Mouse (Mus musculus): ENCODE results near the gene Vil1. TPM values are rescaled to one million over a fixed set of nuclear protein-coding genes. Genes with fewer than 3 reads are reported as not detected.

Gene Vil1
- polyA plus RNA-seq, 1 experiment from 2014 or later = 0.76 TPM

GRCm38 (mm10) chr1:74387386-74387988 is 21.7 kb upstream of the Vil1 start:
- 34% methylated on average over 15 of the region's 15 CpGs for WGBS (ENCODE audit: insufficient replicate concordance)
- no peaks in the 10 kb centered on the region for H3K27me3 ChIP-seq
- H3K9ac ChIP-seq = peak overlapping the region; percentile 85
- ATAC-seq (ENCODE audit: insufficient read depth) = no peak
- H3K27ac ChIP-seq (replicated peaks) = peak overlapping the region; percentile 95
- peak overlapping the region; percentile 89 for H3K4me2 ChIP-seq
- H3K9me3 ChIP-seq (replicated peaks) = no peaks in the 10 kb centered on the region
- H3K4me1 ChIP-seq (replicated peaks) = peaks cover 75% of the 10 kb centered on the region
- H3K4me3 ChIP-seq (replicated peaks) = peak overlapping the region; percentile 74
- H3K36me3 ChIP-seq (replicated peaks) = no peaks in the 10 kb centered on the region

- no peak for ATAC-seq (ENCODE audit: insufficient read depth)
- H3K9ac ChIP-seq = no peak overlapping the region
- no peaks in the 10 kb centered on the region for H3K27me3 ChIP-seq
- peaks cover 5% of the 10 kb centered on the region for H3K36me3 ChIP-seq (replicated peaks)
- WGBS (ENCODE audit: insufficient replicate concordance) = 74% methylated on average over 7 of the region's 7 CpGs
- H3K4me2 ChIP-seq = no peak overlapping the region
- no peak overlapping the region for H3K4me3 ChIP-seq (replicated peaks)
- H3K27ac ChIP-seq (replicated peaks) = peak overlapping the region; percentile 24; the same call in 1 of the 2 replicates
- peaks cover 80% of the 10 kb centered on the region for H3K4me1 ChIP-seq (replicated peaks)
- no peaks in the 10 kb centered on the region for H3K9me3 ChIP-seq (replicated peaks)
These were observed 20.7 kb upstream of the Vil1 start for GRCm38 (mm10) chr1:74388398-74388920.

- ATAC-seq (ENCODE audit: insufficient read depth) = no peak
These were observed 19.3 kb upstream of the Vil1 start for GRCm38 (mm10) chr1:74389831-74390286.

GRCm38 (mm10) chr1:74390287-74390906 is 18.8 kb upstream of the Vil1 start:
- Histone ChIP-seq H3K27me3 (no peaks in the 10 kb centered on the region), H3K9me3 (replicated peaks) (no peaks in the 10 kb centered on the region), H3K4me3 (replicated peaks) (peak overlapping the region; percentile 94), H3K4me2 (peak overlapping the region; percentile 98), H3K27ac (replicated peaks) (peak overlapping the region; percentile 97), H3K4me1 (replicated peaks) (peaks cover 82% of the 10 kb centered on the region), H3K36me3 (replicated peaks) (peaks cover 24% of the 10 kb centered on the region), H3K9ac (peak overlapping the region; percentile 95; the same call in 1 of the 2 replicates)
- no peak for ATAC-seq (ENCODE audit: insufficient read depth)
- 7% methylated on average over 21 of the region's 21 CpGs for WGBS (ENCODE audit: insufficient replicate concordance)

More at GRCm38 (mm10) chr1:74389831-74390286, 19.3 kb upstream of the Vil1 start:
- peak overlapping the region; percentile 98 for H3K4me2 ChIP-seq
- H3K27me3 ChIP-seq = no peaks in the 10 kb centered on the region
- H3K9ac ChIP-seq = peak overlapping the region; percentile 95; the same call in 1 of the 2 replicates
- peaks cover 19% of the 10 kb centered on the region for H3K36me3 ChIP-seq (replicated peaks)
- H3K4me3 ChIP-seq (replicated peaks) = peak overlapping the region; percentile 94
- peak overlapping the region; percentile 97 for H3K27ac ChIP-seq (replicated peaks)
- WGBS (ENCODE audit: insufficient replicate concordance) = 3% methylated on average over 29 of the region's 29 CpGs
- peaks cover 82% of the 10 kb centered on the region for H3K4me1 ChIP-seq (replicated peaks)
- H3K9me3 ChIP-seq (replicated peaks) = no peaks in the 10 kb centered on the region

- WGBS (ENCODE audit: insufficient replicate concordance) = 1% methylated on average over 50 of the region's 51 CpGs
- peak; percentile 71 for ATAC-seq (ENCODE audit: insufficient read depth)
- peaks cover 80% of the 10 kb centered on the region for H3K4me1 ChIP-seq (replicated peaks)
- H3K9ac ChIP-seq = peak within 1 kb of the TSS; percentile 95
- H3K27me3 ChIP-seq = no peaks in the 10 kb centered on the region
- H3K4me3 ChIP-seq (replicated peaks) = peak within 1 kb of the TSS; percentile 94
- H3K4me2 ChIP-seq = peak within 1 kb of the TSS; percentile 98
- peak within 1 kb of the TSS; percentile 97 for H3K27ac ChIP-seq (replicated peaks)
- H3K9me3 ChIP-seq (replicated peaks) = no peaks in the 10 kb centered on the region
- peaks cover 25% of the 10 kb centered on the region for H3K36me3 ChIP-seq (replicated peaks)
These were observed 18.0 kb upstream of the Vil1 start, which contains the start of gene Ctdsp1 for GRCm38 (mm10) chr1:74390924-74391748. Gene Ctdsp1 (plus strand): TSS chr1:74391509.

GRCm38 (mm10) chr1:74391844-74392441 is 17.2 kb upstream of the Vil1 start:
- Histone ChIP-seq H3K4me3 (replicated peaks) (peak overlapping the region; percentile 94), H3K9me3 (replicated peaks) (no peaks in the 10 kb centered on the region), H3K9ac (peak overlapping the region; percentile 95), H3K4me2 (peak overlapping the region; percentile 98), H3K27me3 (no peaks in the 10 kb centered on the region), H3K4me1 (replicated peaks) (peaks cover 80% of the 10 kb centered on the region), H3K27ac (replicated peaks) (peak overlapping the region; percentile 97), H3K36me3 (replicated peaks) (peaks cover 25% of the 10 kb centered on the region)
- under 1% methylated on average over 59 of the region's 63 CpGs for WGBS (ENCODE audit: insufficient replicate concordance)
- peak; percentile 48 for ATAC-seq (ENCODE audit: insufficient read depth)

GRCm38 (mm10) chr1:74392446-74392994 is 16.7 kb upstream of the Vil1 start:
- Histone ChIP-seq H3K4me2 (peak overlapping the region; percentile 98), H3K27me3 (no peaks in the 10 kb centered on the region), H3K4me3 (replicated peaks) (peak overlapping the region; percentile 94), H3K36me3 (replicated peaks) (peaks cover 25% of the 10 kb centered on the region), H3K4me1 (replicated peaks) (peaks cover 76% of the 10 kb centered on the region), H3K9ac (peak overlapping the region; percentile 95), H3K27ac (replicated peaks) (peak overlapping the region; percentile 97), H3K9me3 (replicated peaks) (no peaks in the 10 kb centered on the region)
- ATAC-seq (ENCODE audit: insufficient read depth) = peak; percentile 2; the same call in 1 of the 2 replicates
- WGBS (ENCODE audit: insufficient replicate concordance) = 3% methylated on average over 16 of the region's 16 CpGs

- Histone ChIP-seq H3K27me3 (no peaks in the 10 kb centered on the region), H3K27ac (replicated peaks) (peak overlapping the region; percentile 97), H3K4me2 (peak overlapping the region; percentile 98), H3K4me3 (replicated peaks) (peak overlapping the region; percentile 94), H3K9me3 (replicated peaks) (no peaks in the 10 kb centered on the region), H3K36me3 (replicated peaks) (peaks cover 25% of the 10 kb centered on the region), H3K9ac (peak overlapping the region; percentile 95), H3K4me1 (replicated peaks) (peaks cover 76% of the 10 kb centered on the region)
- no peak for ATAC-seq (ENCODE audit: insufficient read depth)
- 51% methylated on average over 7 of the region's 7 CpGs for WGBS (ENCODE audit: insufficient replicate concordance)
These were observed 16.2 kb upstream of the Vil1 start for GRCm38 (mm10) chr1:74393010-74393409.

- H3K27ac ChIP-seq (replicated peaks) = peak overlapping the region; percentile 97
- H3K4me3 ChIP-seq (replicated peaks) = peak overlapping the region; percentile 94; the same call in 1 of the 2 replicates
These were observed 15.5 kb upstream of the Vil1 start for GRCm38 (mm10) chr1:74393697-74394096.

GRCm38 (mm10) chr1:74394311-74394710 is 14.9 kb upstream of the Vil1 start:
- Histone ChIP-seq H3K27ac (replicated peaks) (peak overlapping the region; percentile 16), H3K9me3 (replicated peaks) (no peaks in the 10 kb centered on the region), H3K9ac (no peak overlapping the region), H3K36me3 (replicated peaks) (peaks cover 25% of the 10 kb centered on the region), H3K4me1 (replicated peaks) (peaks cover 76% of the 10 kb centered on the region), H3K4me3 (replicated peaks) (no peak overlapping the region), H3K27me3 (no peaks in the 10 kb centered on the region), H3K4me2 (no peak overlapping the region)
- 80% methylated on average over 9 of the region's 9 CpGs for whole genome bisulfite sequencing (ENCODE audit: insufficient replicate concordance)
- no peak for ATAC-seq (ENCODE audit: insufficient read depth)

More at GRCm38 (mm10) chr1:74393697-74394096, 15.5 kb upstream of the Vil1 start:
- peak overlapping the region; percentile 95; the same call in 1 of the 2 replicates for H3K9ac ChIP-seq
- H3K4me2 ChIP-seq = peak overlapping the region; percentile 98
- H3K27me3 ChIP-seq = no peaks in the 10 kb centered on the region
- ATAC-seq (ENCODE audit: insufficient read depth) = no peak
- WGBS (ENCODE audit: insufficient replicate concordance) = 86% methylated on average over 9 of the region's 9 CpGs
- no peaks in the 10 kb centered on the region for H3K9me3 ChIP-seq (replicated peaks)
- peaks cover 76% of the 10 kb centered on the region for H3K4me1 ChIP-seq (replicated peaks)
- peaks cover 25% of the 10 kb centered on the region for H3K36me3 ChIP-seq (replicated peaks)
